Mouse (Mus musculus) stomach, postnatal 0 days (tissue): ENCODE data around the gene Hdac4. TPM values are rescaled to one million over a fixed set of nuclear protein-coding genes. Genes with fewer than 3 reads are reported as not detected.

Experiments used
- ATAC-seq: fragments of 200-750 bp; cut with Nextera tagmentation; 2 replicates; pipeline ENCODE4 v1.8.0; 2017; ENCODE audit not compliant: low FRiP score, low TSS enrichment
- DNase-seq: peaks from one replicate; pipeline ENCODE4 v3.0.0-alpha.2; 2016; ENCODE audit warnings: low spot score
- H3K27ac ChIP-seq: fragments of 300-500 bp; sonication (generic); replicated peaks from 2 replicates; pipeline ENCODE4 v1.5.1; 2014; ENCODE audit warnings: mild to moderate bottlenecking, control low read depth
- H3K27me3 ChIP-seq: fragments of 300-500 bp; sonication (generic); 2 replicates; pipeline ENCODE4 v1.6.1; 2014; ENCODE audit warnings: low read length; ENCODE audit not compliant: control insufficient read depth, insufficient read depth
- H3K36me3 ChIP-seq: fragments of 300-500 bp; sonication (generic); 2 replicates; pipeline ENCODE4 v1.6.1; 2014; ENCODE audit warnings: low read length, mixed read lengths; ENCODE audit not compliant: control insufficient read depth, insufficient read depth
- H3K4me1 ChIP-seq: fragments of 300-500 bp; sonication (generic); replicated peaks from 2 replicates; pipeline ENCODE4 v1.6.1; 2014; ENCODE audit warnings: antibody characterized with exemption; ENCODE audit not compliant: control insufficient read depth, insufficient read depth
- H3K4me2 ChIP-seq: fragments of 300-500 bp; sonication (generic); replicated peaks from 2 replicates; pipeline ENCODE4 v1.6.1; 2014; ENCODE audit warnings: low read depth, mild to moderate bottlenecking, control low read depth, moderate library complexity
- H3K4me3 ChIP-seq: fragments of 300-500 bp; sonication (generic); 2 replicates; pipeline ENCODE4 v1.5.1; 2014; ENCODE audit warnings: low read depth, low read length, control low read depth
- H3K9ac ChIP-seq: fragments of 300-500 bp; sonication (generic); 2 replicates; pipeline ENCODE4 v1.6.1; 2014; ENCODE audit warnings: mild to moderate bottlenecking, low read length, control low read depth, mixed read lengths
- H3K9me3 ChIP-seq: fragments of 300-500 bp; sonication (generic); 2 replicates; pipeline ENCODE4 v1.6.1; 2016; ENCODE audit warnings: low read length; ENCODE audit not compliant: control insufficient read depth
- CTCF ChIP-seq: IDR thresholded peaks from 2 replicates; pipeline ENCODE4 v1.5.1; 2016; ENCODE audit warnings: antibody characterized with exemption, low read depth, mild to moderate bottlenecking, moderate library complexity
- EP300 ChIP-seq: optimal IDR thresholded peaks from 2 replicates; pipeline ENCODE3; 2016; ENCODE audit warnings: antibody characterized with exemption
- WGBS: fragments of 180-500 bp; shearing (Covaris S2); extraction: QIAGEN DNeasy Blood & Tissue Kit; methylation state at CpG from one replicate; pipeline ENCODE4 v1.1.7; 2014; 5-methylcytosine and 5-hydroxymethylcytosine counted together
- polyA plus RNA-seq: library from polyadenylated mRNA; unstranded; fragments of >200 nt; fragmentation: Nextera tagmentation; extraction: Ambion mirVana; gene quantifications from 2 replicates; pipeline ENCODE4 v1.2.1, GENCODE M21; 2015

Gene Hdac4
- polyA plus RNA-seq, 1 experiment from 2014 or later = 10.9 TPM

- Histone ChIP-seq H3K9me3 (no peaks in the 10 kb centered on the region), H3K9ac (no peak overlapping the region), H3K4me1 (no peaks in the 10 kb centered on the region), H3K36me3 (peaks cover 9% of the 10 kb centered on the region; the same call in 1 of the 2 replicates), H3K4me3 (no peak overlapping the region), H3K27me3 (no peaks in the 10 kb centered on the region), H3K4me2 (no peak overlapping the region), H3K27ac (no peak overlapping the region)
- 81% methylated on average over 3 of the region's 3 CpGs for WGBS
- DNase-seq (no peak), ATAC-seq (no peak)
- TF ChIP-seq EP300 (no peak), CTCF (no peak)
Measured at GRCm38 (mm10) chr1:91992652-91993051, 202.8 kb downstream of the Hdac4 start.

GRCm38 (mm10) chr1:91991597-91991996 is 203.9 kb downstream of the Hdac4 start:
- no peak for TF ChIP-seq EP300
- TF ChIP-seq CTCF = no peak
- Histone ChIP-seq H3K36me3 (peaks cover 9% of the 10 kb centered on the region; the same call in 1 of the 2 replicates), H3K4me2 (no peak overlapping the region), H3K9me3 (no peaks in the 10 kb centered on the region), H3K4me3 (no peak overlapping the region), H3K27ac (no peak overlapping the region), H3K27me3 (no peaks in the 10 kb centered on the region), H3K4me1 (no peaks in the 10 kb centered on the region), H3K9ac (no peak overlapping the region)
- DNase-seq (no peak), ATAC-seq (no peak)

GRCm38 (mm10) chr1:91990852-91991251 is 204.6 kb downstream of the Hdac4 start:
- DNase-seq (no peak), ATAC-seq (no peak)
- Histone ChIP-seq H3K27me3 (no peaks in the 10 kb centered on the region), H3K9me3 (no peaks in the 10 kb centered on the region), H3K4me1 (no peaks in the 10 kb centered on the region), H3K4me3 (no peak overlapping the region), H3K4me2 (no peak overlapping the region), H3K9ac (no peak overlapping the region), H3K27ac (no peak overlapping the region), H3K36me3 (peaks cover 9% of the 10 kb centered on the region; the same call in 1 of the 2 replicates)
- TF ChIP-seq EP300 (no peak), CTCF (peak; percentile 50)
- WGBS = 83% methylated on average over 5 of the region's 5 CpGs

GRCm38 (mm10) chr1:91988866-91989265 is 206.6 kb downstream of the Hdac4 start:
- no peak for DNase-seq
- no peak overlapping the region for H3K27ac ChIP-seq
- H3K27me3 ChIP-seq = no peaks in the 10 kb centered on the region
- H3K4me2 ChIP-seq = no peak overlapping the region
- peaks cover 9% of the 10 kb centered on the region; the same call in 1 of the 2 replicates for H3K36me3 ChIP-seq
- 71% methylated on average over 1 of the region's 1 CpGs for WGBS
- no peak for ATAC-seq
- no peak overlapping the region for H3K9ac ChIP-seq
- no peaks in the 10 kb centered on the region for H3K9me3 ChIP-seq
- TF ChIP-seq EP300 = no peak
- TF ChIP-seq CTCF = no peak
- H3K4me1 ChIP-seq = no peaks in the 10 kb centered on the region
- H3K4me3 ChIP-seq = no peak overlapping the region

GRCm38 (mm10) chr1:91987431-91987830 is 208.1 kb downstream of the Hdac4 start:
- no peak for ATAC-seq
- 89% methylated on average over 8 of the region's 8 CpGs for WGBS
- H3K36me3 ChIP-seq = peaks cover 9% of the 10 kb centered on the region; the same call in 1 of the 2 replicates

GRCm38 (mm10) chr1:91985783-91986182 is 209.7 kb downstream of the Hdac4 start:
- no peak for DNase-seq
- no peak overlapping the region for H3K27ac ChIP-seq
- H3K9ac ChIP-seq = no peak overlapping the region
- no peaks in the 10 kb centered on the region for H3K4me1 ChIP-seq
- no peak overlapping the region for H3K4me2 ChIP-seq
- peaks cover 12% of the 10 kb centered on the region for H3K36me3 ChIP-seq
- no peaks in the 10 kb centered on the region for H3K27me3 ChIP-seq
- ATAC-seq = no peak
- no peaks in the 10 kb centered on the region for H3K9me3 ChIP-seq
- no peak overlapping the region for H3K4me3 ChIP-seq
- no peak for TF ChIP-seq EP300
- no peak for TF ChIP-seq CTCF

More at GRCm38 (mm10) chr1:91987431-91987830, 208.1 kb downstream of the Hdac4 start:
- Histone ChIP-seq H3K4me2 (no peak overlapping the region), H3K4me1 (no peaks in the 10 kb centered on the region), H3K9me3 (no peaks in the 10 kb centered on the region), H3K27ac (no peak overlapping the region), H3K4me3 (no peak overlapping the region), H3K9ac (no peak overlapping the region), H3K27me3 (no peaks in the 10 kb centered on the region)
- TF ChIP-seq EP300 (no peak), CTCF (no peak)
- DNase-seq = no peak
